Mouse (Mus musculus) liver, embryonic 11.5 days (tissue): ENCODE results near the gene Crim1. TPM values are rescaled to one million over a fixed set of nuclear protein-coding genes. Genes with fewer than 3 reads are reported as not detected.

Source experiments
- ATAC-seq: fragments of 200-750 bp; cut with Nextera tagmentation; replicated peaks from 2 replicates; pipeline ENCODE4 v1.8.0; 2017; ENCODE audit warnings: moderate number of reproducible peaks, mild to moderate bottlenecking, moderate TSS enrichment, moderate library complexity; ENCODE audit not compliant: low FRiP score
- DNase-seq: peaks from one replicate; pipeline ENCODE4 v3.0.0-alpha.2; 2017; ENCODE audit warnings: low spot score
- H3K27ac ChIP-seq: fragments of 300-500 bp; sonication (generic); 2 replicates; pipeline ENCODE4 v1.5.1; 2014; ENCODE audit warnings: mild to moderate bottlenecking, low read depth, low read length, control low read depth
- H3K27me3 ChIP-seq: fragments of 300-500 bp; sonication (generic); replicated peaks from 2 replicates; pipeline ENCODE4 v1.6.1; 2014; ENCODE audit warnings: low read length, mixed read lengths; ENCODE audit not compliant: control insufficient read depth, insufficient read depth
- H3K36me3 ChIP-seq: fragments of 300-500 bp; sonication (generic); 2 replicates; pipeline ENCODE4 v1.6.1; 2014; ENCODE audit warnings: mild to moderate bottlenecking, low read length, moderate library complexity, mixed read lengths; ENCODE audit not compliant: control insufficient read depth, insufficient read depth
- H3K4me1 ChIP-seq: fragments of 300-500 bp; sonication (generic); replicated peaks from 2 replicates; pipeline ENCODE4 v1.6.1; 2014; ENCODE audit warnings: low read length, mixed read lengths; ENCODE audit not compliant: control insufficient read depth, insufficient read depth
- H3K4me2 ChIP-seq: fragments of 300-500 bp; sonication (generic); 2 replicates; pipeline ENCODE4 v1.6.1; 2014; ENCODE audit warnings: mild to moderate bottlenecking, control low read depth, moderate library complexity
- H3K4me3 ChIP-seq: fragments of 300-500 bp; sonication (generic); 2 replicates; pipeline ENCODE4 v1.5.1; 2014; ENCODE audit warnings: low read depth, low read length, control low read depth
- H3K9ac ChIP-seq: fragments of 300-500 bp; sonication (generic); 2 replicates; pipeline ENCODE4 v1.6.1; 2014; ENCODE audit warnings: low read depth, low read length, control low read depth
- H3K9me3 ChIP-seq: fragments of 300-500 bp; sonication (generic); 2 replicates; pipeline ENCODE4 v1.6.1; 2016; ENCODE audit warnings: low read length, inconsistent platforms, mixed read lengths; ENCODE audit not compliant: control insufficient read depth
- WGBS: fragments of 180-500 bp; shearing (Covaris S2); extraction: QIAGEN DNeasy Blood & Tissue Kit; methylation state at CpG from one replicate; pipeline ENCODE4 v1.1.7; 2014; 5-methylcytosine and 5-hydroxymethylcytosine counted together
- polyA plus RNA-seq: library from polyadenylated mRNA; unstranded; fragments of >200 nt; fragmentation: Nextera tagmentation; extraction: Ambion mirVana; gene quantifications from 2 replicates; pipeline ENCODE4 v1.2.1, GENCODE M21; 2014

The Crim1 gene
- polyA plus RNA-seq, 1 experiment from 2014 or later: 2.7 TPM

GRCm38 (mm10) chr17:78325761-78326332 lies 125.8 kb downstream of the Crim1 start:
- no peak for DNase-seq
- Histone ChIP-seq H3K9ac (no peak overlapping the region), H3K9me3 (no peaks in the 10 kb centered on the region), H3K4me3 (no peak overlapping the region), H3K27me3 (no peaks in the 10 kb centered on the region), H3K36me3 (no peaks in the 10 kb centered on the region), H3K4me1 (peaks cover 40% of the 10 kb centered on the region), H3K27ac (peak overlapping the region; percentile 41; the same call in 1 of the 2 replicates), H3K4me2 (no peak overlapping the region)
- no peak for ATAC-seq
- 79% methylated on average over 7 of the region's 7 CpGs for WGBS

DNA sequence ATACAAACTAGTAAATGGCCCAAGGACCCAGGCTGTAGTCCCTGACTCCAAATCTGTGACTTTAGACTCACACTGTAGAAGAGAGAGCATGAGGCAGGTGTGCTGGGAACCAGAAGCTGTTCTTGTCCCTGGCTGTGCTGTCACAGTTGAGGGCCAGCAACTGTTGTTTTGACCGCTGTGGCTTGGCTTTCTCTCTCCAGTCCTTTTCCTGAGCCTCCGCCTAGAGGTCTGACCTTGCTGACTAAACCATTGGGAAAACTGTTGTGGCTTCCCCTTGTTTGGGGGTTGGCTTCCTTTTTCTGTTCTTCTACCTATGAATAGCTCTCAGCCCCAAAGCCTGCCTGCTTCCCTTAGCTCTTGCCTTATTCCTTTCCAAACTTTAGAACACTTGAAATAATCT lies 126.3 kb downstream of the Crim1 start:
- peaks cover 34% of the 10 kb centered on the region for H3K4me1 ChIP-seq
- no peaks in the 10 kb centered on the region for H3K27me3 ChIP-seq
- no peak overlapping the region for H3K4me2 ChIP-seq
- no peak overlapping the region for H3K4me3 ChIP-seq
- H3K9me3 ChIP-seq: no peaks in the 10 kb centered on the region
- 56% methylated on average over 2 of the region's 2 CpGs for WGBS
- no peaks in the 10 kb centered on the region for H3K36me3 ChIP-seq
- no peak for DNase-seq
- H3K9ac ChIP-seq: no peak overlapping the region
- peak overlapping the region; percentile 64; the same call in 1 of the 2 replicates for H3K27ac ChIP-seq
- ATAC-seq: no peak

GRCm38 (mm10) chr17:78327187-78327586 lies 127.1 kb downstream of the Crim1 start:
- no peak for DNase-seq
- H3K4me2 ChIP-seq: peak overlapping the region; percentile 31; the same call in 1 of the 2 replicates
- no peaks in the 10 kb centered on the region for H3K27me3 ChIP-seq
- H3K9ac ChIP-seq: no peak overlapping the region
- no peaks in the 10 kb centered on the region for H3K9me3 ChIP-seq
- peak overlapping the region; percentile 64; the same call in 1 of the 2 replicates for H3K27ac ChIP-seq
- no peaks in the 10 kb centered on the region for H3K36me3 ChIP-seq
- peaks cover 33% of the 10 kb centered on the region for H3K4me1 ChIP-seq
- peak; percentile 44 for ATAC-seq
- 30% methylated on average over 4 of the region's 4 CpGs for WGBS
- H3K4me3 ChIP-seq: no peak overlapping the region

DNA sequence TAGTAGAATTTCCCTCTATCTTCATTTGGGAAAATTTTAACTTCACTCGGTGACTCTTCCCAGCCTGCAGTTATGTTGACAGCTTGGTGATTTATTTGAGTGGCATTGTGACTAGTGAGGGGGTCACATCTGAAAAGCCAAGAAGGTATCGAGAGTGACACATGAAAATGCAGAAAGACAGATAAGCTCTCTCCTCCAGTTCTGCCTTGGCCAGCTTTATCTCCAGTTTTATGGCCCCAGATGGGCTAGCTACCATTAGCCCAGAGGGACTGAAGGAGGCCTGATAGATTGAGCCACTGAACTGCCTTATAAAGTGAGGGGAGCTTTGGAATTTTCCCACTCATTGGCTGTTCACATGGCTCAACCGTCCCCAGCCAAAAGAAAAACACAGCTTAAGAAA lies 128.2 kb downstream of the Crim1 start:
- Histone ChIP-seq H3K4me3 (no peak overlapping the region), H3K27ac (peak overlapping the region; percentile 71), H3K27me3 (no peaks in the 10 kb centered on the region), H3K4me1 (peaks cover 33% of the 10 kb centered on the region), H3K36me3 (no peaks in the 10 kb centered on the region), H3K9ac (no peak overlapping the region), H3K9me3 (no peaks in the 10 kb centered on the region), H3K4me2 (peak overlapping the region; percentile 51)
- peak; percentile 94 for ATAC-seq
- 11% methylated on average over 3 of the region's 3 CpGs for WGBS
- DNase-seq: no peak

DNA sequence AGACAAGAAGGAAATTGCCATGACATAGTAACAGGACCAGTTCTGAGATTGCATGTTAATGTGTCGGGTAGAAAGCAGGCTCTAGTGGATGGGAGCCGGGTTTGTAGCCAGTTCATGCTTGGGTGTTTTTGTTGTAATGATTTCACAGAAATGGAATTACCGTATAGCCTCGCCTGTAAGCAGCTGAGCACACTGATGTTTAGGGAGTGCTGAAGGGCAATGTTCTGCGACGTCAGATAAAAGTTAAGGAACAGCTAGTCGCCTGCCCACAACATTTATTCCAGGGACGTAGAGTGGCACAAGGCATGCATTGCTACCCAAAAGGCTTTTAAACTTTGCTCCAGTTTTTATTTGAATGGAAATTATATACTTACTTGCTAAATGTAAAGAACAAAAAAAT lies 131.4 kb downstream of the Crim1 start:
- no peaks in the 10 kb centered on the region for H3K27me3 ChIP-seq
- ATAC-seq: no peak
- H3K36me3 ChIP-seq: no peaks in the 10 kb centered on the region
- DNase-seq: no peak
- no peak overlapping the region for H3K4me2 ChIP-seq
- 67% methylated on average over 8 of the region's 8 CpGs for WGBS
- H3K4me1 ChIP-seq: peaks cover 29% of the 10 kb centered on the region
- no peak overlapping the region for H3K27ac ChIP-seq
- no peaks in the 10 kb centered on the region for H3K9me3 ChIP-seq
- H3K4me3 ChIP-seq: no peak overlapping the region
- H3K9ac ChIP-seq: no peak overlapping the region

- H3K36me3 ChIP-seq: no peaks in the 10 kb centered on the region
- H3K4me3 ChIP-seq: no peak overlapping the region
- no peak overlapping the region for H3K27ac ChIP-seq
- no peaks in the 10 kb centered on the region for H3K27me3 ChIP-seq
- WGBS: 92% methylated on average over 10 of the region's 10 CpGs
- no peaks in the 10 kb centered on the region for H3K9me3 ChIP-seq
- H3K9ac ChIP-seq: no peak overlapping the region
- DNase-seq (no peak), ATAC-seq (no peak)
- no peak overlapping the region for H3K4me2 ChIP-seq
- peaks cover 12% of the 10 kb centered on the region for H3K4me1 ChIP-seq
Observed at GRCm38 (mm10) chr17:78333275-78333674, 133.2 kb downstream of the Crim1 start.

- Histone ChIP-seq H3K4me1 (0 out of 2 replicates have a peak, but pooled peaks cover 2% of the 10 kb centered on the region), H3K27me3 (no peaks in the 10 kb centered on the region), H3K27ac (no peak overlapping the region), H3K36me3 (no peaks in the 10 kb centered on the region), H3K4me3 (no peak overlapping the region), H3K9ac (no peak overlapping the region), H3K9me3 (no peaks in the 10 kb centered on the region), H3K4me2 (no peak overlapping the region)
- 94% methylated on average over 8 of the region's 8 CpGs for WGBS
- DNase-seq: no peak
- ATAC-seq: no peak
Observed at GRCm38 (mm10) chr17:78335250-78335649, 135.2 kb downstream of the Crim1 start.

DNA sequence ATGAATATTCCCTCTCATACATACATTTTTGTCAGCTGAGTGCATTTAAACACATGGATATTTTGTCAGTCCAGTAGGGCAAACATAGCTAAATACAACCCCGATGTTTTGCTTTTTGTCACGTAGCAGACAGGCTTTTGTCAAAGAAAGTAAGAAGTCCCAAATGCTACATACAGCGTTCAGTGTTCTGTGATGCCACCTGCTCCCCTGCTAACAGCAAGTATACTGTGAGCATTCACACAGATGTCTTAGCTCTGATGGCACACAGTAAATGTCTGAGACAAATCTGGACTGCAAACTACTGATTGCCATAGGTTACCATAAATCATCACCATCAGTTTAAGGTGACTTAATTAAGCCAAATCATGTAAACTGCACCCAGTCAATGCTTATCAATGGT lies 143.6 kb downstream of the Crim1 start:
- ATAC-seq (no peak), DNase-seq (no peak)
- 93% methylated on average over 3 of the region's 3 CpGs for WGBS
- H3K9ac ChIP-seq: no peak overlapping the region
- no peaks in the 10 kb centered on the region for H3K36me3 ChIP-seq
- no peak overlapping the region for H3K4me2 ChIP-seq
- H3K27me3 ChIP-seq: no peaks in the 10 kb centered on the region
- no peak overlapping the region for H3K4me3 ChIP-seq
- H3K4me1 ChIP-seq: no peaks in the 10 kb centered on the region
- H3K9me3 ChIP-seq: no peaks in the 10 kb centered on the region
- no peak overlapping the region for H3K27ac ChIP-seq

DNA sequence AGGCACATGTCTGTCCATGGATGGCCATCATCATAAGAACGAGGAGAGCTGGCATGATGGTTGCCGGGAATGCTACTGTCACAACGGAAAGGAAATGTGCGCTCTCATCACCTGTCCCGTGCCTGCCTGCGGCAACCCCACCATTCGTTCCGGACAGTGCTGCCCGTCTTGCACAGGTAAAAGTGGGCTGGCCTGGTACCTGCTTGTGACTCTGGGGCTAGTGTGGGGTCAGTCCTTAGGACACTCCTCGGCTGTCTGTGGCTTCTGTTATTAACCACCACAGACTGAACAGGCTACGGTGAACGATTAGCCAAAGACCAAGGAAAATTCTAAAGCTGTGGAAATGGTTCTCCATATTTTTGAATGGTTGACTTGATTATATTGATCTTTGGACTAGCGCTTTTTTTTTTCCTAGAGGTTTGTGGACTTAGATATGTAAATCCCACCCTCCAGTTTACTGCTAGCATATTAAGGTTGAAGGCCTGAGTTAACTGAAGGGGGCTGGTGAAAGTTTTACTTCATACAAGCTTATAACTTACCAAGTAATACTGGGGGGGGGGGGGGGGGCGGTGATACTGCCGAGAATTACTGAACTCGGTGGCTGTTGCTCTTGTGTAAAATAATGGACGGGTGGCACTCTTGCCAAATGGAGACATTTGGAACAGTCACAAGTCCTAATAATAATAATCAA lies 147.2 kb downstream of the Crim1 start:
- no peak for ATAC-seq

More for the DNA sequence above, 147.2 kb downstream of the Crim1 start:
- no peak overlapping the region for H3K9ac ChIP-seq
- DNase-seq: no peak
- H3K27ac ChIP-seq: no peak overlapping the region
- no peaks in the 10 kb centered on the region for H3K9me3 ChIP-seq
- no peaks in the 10 kb centered on the region for H3K4me1 ChIP-seq
- H3K4me2 ChIP-seq: no peak overlapping the region
- H3K4me3 ChIP-seq: no peak overlapping the region
- 96% methylated on average over 17 of the region's 17 CpGs for WGBS
- no peaks in the 10 kb centered on the region for H3K36me3 ChIP-seq
- no peaks in the 10 kb centered on the region for H3K27me3 ChIP-seq
